Mouse (Mus musculus) forebrain, embryonic 10.5 days (tissue): Measurements from ENCODE around the gene Acod1. TPM values are rescaled to one million over a fixed set of nuclear protein-coding genes. Genes with fewer than 3 reads are reported as not detected.

Experiments
- DNase-seq: peaks from one replicate; pipeline ENCODE4 v3.0.0-alpha.2; 2017; ENCODE audit warnings: low spot score; ENCODE audit errors: extremely low spot score
- H3K27ac ChIP-seq: fragments of 300-500 bp; sonication (generic); 2 replicates; pipeline ENCODE4 v1.5.1; 2016; ENCODE audit warnings: mild to moderate bottlenecking
- H3K27me3 ChIP-seq: fragments of 300-500 bp; sonication (generic); 2 replicates; pipeline ENCODE4 v1.6.1; 2016; ENCODE audit warnings: mild to moderate bottlenecking; ENCODE audit not compliant: poor library complexity, severe bottlenecking
- H3K36me3 ChIP-seq: fragments of 300-500 bp; sonication (generic); replicated peaks from 2 replicates; pipeline ENCODE4 v1.6.1; 2016; ENCODE audit warnings: mild to moderate bottlenecking, moderate library complexity
- H3K4me1 ChIP-seq: fragments of 300-500 bp; sonication (generic); 2 replicates; pipeline ENCODE4 v1.6.1; 2016
- H3K4me3 ChIP-seq: fragments of 300-500 bp; sonication (generic); 2 replicates; pipeline ENCODE4 v1.5.1; 2016; ENCODE audit warnings: mild to moderate bottlenecking, moderate library complexity
- H3K9me3 ChIP-seq: fragments of 300-500 bp; sonication (generic); 2 replicates; pipeline ENCODE4 v1.6.1; 2016; ENCODE audit warnings: mild to moderate bottlenecking, moderate library complexity
- WGBS: fragments of 180-500 bp; shearing (Covaris S2); methylation state at CpG from one replicate; pipeline ENCODE4 v1.1.7; 2016; 5-methylcytosine and 5-hydroxymethylcytosine counted together
- polyA plus RNA-seq: library from polyadenylated mRNA; unstranded; fragments of >200 nt; fragmentation: Nextera tagmentation; extraction: Ambion mirVana; gene quantifications from 2 replicates; pipeline ENCODE4 v1.2.1, GENCODE M21; 2016

Acod1 gene
- not detected in 2 replicates for polyA plus RNA-seq

DNA sequence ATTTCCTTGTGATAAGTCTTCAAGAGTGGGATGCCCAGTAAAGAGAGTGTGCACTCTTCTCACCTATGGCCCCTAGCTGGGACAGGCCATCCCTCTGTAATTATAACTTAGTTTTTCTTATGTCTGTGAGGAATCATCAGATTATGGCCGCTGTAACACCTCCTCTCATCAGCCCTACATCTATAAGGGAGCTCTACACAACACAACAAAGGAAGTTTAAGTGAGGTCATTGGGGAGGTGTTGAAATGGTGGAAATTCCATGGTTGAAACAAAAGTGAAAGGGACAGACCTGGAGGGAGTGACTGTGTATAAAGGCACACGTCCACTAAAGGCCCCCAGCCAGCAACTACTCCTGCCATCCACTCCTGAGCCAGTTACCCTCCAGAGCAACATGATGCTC, at the start of gene Acod1:
Acod1 (plus strand) TSS at position 301 of the 400 bp plus-strand sequence.
- 83% methylated on average over 2 of the region's 2 CpGs for WGBS
- no peak for DNase-seq
- H3K27ac ChIP-seq = no peak within 1 kb of the TSS
- H3K4me3 ChIP-seq = no peak within 1 kb of the TSS
- no peaks in the 10 kb centered on the region for H3K36me3 ChIP-seq
- no peaks in the 10 kb centered on the region for H3K27me3 ChIP-seq
- no peaks in the 10 kb centered on the region for H3K9me3 ChIP-seq
- 0 out of 2 replicates have a peak, but pooled peaks cover 5% of the 10 kb centered on the region for H3K4me1 ChIP-seq

DNA sequence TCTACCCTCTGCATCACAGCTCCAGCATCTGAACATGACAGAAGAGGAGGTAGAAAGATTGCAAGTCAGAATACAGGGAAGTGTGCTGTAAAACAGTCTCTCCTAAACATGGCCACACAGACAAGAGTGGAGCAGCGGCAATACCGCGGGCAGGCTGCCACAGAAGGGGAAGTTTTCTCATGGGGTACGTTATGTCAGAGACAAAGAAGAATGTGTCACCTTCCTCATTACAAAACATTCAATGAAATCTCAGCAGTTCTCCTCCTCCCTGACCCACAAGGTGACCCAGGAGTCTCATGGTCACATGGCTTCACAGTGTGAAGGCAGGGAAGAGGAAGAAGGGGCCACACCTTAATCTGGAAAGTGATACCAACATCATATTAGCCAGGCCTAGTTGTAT, 39.0 kb upstream of the Acod1 start:
- DNase-seq = no peak
- H3K27ac ChIP-seq = no peak overlapping the region
- 0 out of 2 replicates have a peak, but pooled peaks cover 2% of the 10 kb centered on the region for H3K4me1 ChIP-seq
- H3K4me3 ChIP-seq = no peak overlapping the region
- H3K9me3 ChIP-seq = no peaks in the 10 kb centered on the region
- H3K36me3 ChIP-seq = no peaks in the 10 kb centered on the region
- no peaks in the 10 kb centered on the region for H3K27me3 ChIP-seq
- WGBS = 96% methylated on average over 4 of the region's 4 CpGs

DNA sequence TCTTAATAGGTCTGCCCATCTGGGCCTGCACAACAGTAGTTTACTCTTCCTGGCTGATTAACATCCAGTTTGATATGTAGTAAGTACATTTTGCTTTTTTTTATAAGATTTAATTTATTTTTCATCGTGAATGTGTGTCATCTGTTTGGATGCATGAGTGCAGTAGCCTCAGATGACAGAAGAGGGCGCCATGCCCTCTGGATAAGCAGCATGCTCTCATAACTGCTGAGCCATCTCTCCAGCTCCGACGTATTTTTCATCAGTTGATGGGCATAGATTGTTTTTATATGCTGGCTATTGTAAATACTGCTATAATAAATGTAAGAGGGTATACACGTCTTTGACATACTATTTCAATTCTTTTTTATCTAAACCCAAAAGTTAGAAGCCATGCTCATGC, 35.0 kb upstream of the Acod1 start:
- H3K27ac ChIP-seq = no peak overlapping the region
- H3K36me3 ChIP-seq = no peaks in the 10 kb centered on the region
- H3K27me3 ChIP-seq = no peaks in the 10 kb centered on the region
- 44% methylated on average over 5 of the region's 5 CpGs for WGBS
- DNase-seq = peak; percentile 21
- H3K4me1 ChIP-seq = 0 out of 2 replicates have a peak, but pooled peaks cover 3% of the 10 kb centered on the region
- no peak overlapping the region for H3K4me3 ChIP-seq
- no peaks in the 10 kb centered on the region for H3K9me3 ChIP-seq

DNA sequence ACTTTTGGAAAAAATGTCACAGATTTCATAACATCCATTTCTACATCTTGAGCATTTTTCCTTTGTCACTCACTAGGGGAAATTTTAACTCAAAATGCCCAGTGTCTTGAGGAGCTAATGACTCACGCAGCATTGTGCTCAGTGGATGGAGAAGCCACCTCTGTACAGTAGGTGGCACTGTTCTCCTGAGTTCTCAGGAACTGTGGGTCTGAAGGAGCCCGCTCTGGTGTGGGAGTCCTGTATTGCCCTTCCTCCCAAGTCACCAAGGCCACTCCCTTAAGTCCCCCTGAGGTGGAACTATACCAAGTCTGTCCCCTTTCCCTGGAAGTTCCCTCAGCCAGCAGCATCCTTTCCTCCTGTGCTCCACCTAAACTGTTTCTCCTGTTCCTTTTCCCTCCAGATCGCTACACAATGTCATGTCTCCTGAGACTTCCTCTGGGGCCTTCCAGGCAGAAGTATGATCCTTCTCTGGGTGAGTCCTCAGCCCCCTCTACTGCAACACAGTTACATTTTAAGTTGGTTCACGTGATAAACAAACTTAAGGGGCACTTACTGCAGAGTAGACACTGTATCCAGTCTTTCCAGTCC, 34.1 kb upstream of the Acod1 start:
- no peak overlapping the region for H3K27ac ChIP-seq
- no peaks in the 10 kb centered on the region for H3K27me3 ChIP-seq
- H3K36me3 ChIP-seq = no peaks in the 10 kb centered on the region
- no peak overlapping the region for H3K4me3 ChIP-seq
- 0 out of 2 replicates have a peak, but pooled peaks cover 3% of the 10 kb centered on the region for H3K4me1 ChIP-seq
- 27% methylated on average over 4 of the region's 4 CpGs for WGBS
- H3K9me3 ChIP-seq = no peaks in the 10 kb centered on the region
- DNase-seq = peak; percentile 50

DNA sequence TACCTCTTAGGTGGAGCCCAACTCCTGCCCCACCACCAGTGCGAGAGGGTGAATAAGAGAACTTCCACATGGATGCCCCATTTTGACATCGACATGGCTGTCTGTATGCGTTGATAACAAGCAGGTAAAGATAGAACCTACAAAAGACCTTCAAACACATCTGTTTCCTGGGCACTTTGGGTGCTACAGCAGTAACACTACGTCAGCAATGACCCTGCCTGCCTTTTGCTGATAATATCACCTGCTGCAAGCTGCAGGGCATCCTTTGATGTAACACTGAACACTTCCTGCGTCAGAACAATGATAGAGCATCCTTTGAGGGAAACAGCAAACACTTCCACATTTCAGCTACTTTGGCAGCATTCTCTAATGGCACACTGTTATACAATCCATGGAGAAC, 29.8 kb upstream of the Acod1 start:
- no peak for DNase-seq
- WGBS = 77% methylated on average over 5 of the region's 5 CpGs
- no peaks in the 10 kb centered on the region for H3K36me3 ChIP-seq
- H3K4me3 ChIP-seq = no peak overlapping the region
- H3K9me3 ChIP-seq = no peaks in the 10 kb centered on the region
- 0 out of 2 replicates have a peak, but pooled peaks cover 3% of the 10 kb centered on the region for H3K4me1 ChIP-seq
- no peaks in the 10 kb centered on the region for H3K27me3 ChIP-seq
- no peak overlapping the region for H3K27ac ChIP-seq

DNA sequence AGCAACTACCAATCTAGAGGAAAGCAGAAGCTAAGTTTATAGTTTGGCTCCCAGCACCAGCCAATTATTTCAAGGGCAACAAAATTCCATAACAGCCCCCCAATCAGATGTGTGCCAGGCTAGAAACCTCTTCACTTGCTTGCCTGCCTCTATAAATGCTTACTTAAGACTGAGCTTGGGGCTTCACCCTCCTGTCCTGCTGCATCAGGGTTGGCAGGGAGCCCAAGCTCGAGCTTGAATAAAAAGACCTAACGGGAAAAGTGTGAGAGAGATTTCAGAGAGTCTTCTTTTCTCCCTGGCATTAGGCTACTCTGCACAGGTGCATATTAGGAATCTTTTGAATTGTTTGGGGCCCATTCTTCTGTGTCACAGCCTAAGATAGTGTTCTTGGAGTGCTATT, 26.7 kb upstream of the Acod1 start:
- Histone ChIP-seq H3K27me3 (no peaks in the 10 kb centered on the region), H3K36me3 (no peaks in the 10 kb centered on the region), H3K9me3 (no peaks in the 10 kb centered on the region), H3K27ac (no peak overlapping the region), H3K4me1 (no peaks in the 10 kb centered on the region), H3K4me3 (no peak overlapping the region)
- WGBS = 79% methylated on average over 2 of the region's 2 CpGs
- DNase-seq = no peak

DNA sequence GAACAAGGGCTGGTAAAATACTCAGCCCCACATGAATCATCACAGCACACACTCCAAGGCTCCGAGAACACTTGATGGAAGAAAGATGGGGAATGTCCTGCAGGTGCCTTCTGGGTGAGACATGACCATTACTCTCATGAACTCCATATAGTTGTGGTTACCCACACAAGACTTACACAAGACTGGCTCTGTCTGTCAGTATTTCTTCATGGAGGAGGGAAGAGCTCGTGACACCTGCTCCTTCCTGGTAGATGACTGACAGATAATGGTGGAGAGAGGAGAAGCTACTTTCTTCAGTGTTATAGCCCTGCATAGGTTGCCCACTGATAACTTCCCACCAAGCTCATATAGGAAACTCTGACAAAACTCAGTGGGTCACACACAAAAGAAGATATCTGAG, 17.6 kb upstream of the Acod1 start:
- H3K9me3 ChIP-seq = no peaks in the 10 kb centered on the region
- no peaks in the 10 kb centered on the region for H3K27me3 ChIP-seq
- no peak for DNase-seq
- no peak overlapping the region for H3K27ac ChIP-seq
- no peaks in the 10 kb centered on the region for H3K4me1 ChIP-seq
- H3K4me3 ChIP-seq = no peak overlapping the region
- H3K36me3 ChIP-seq = no peaks in the 10 kb centered on the region
- 86% methylated on average over 2 of the region's 2 CpGs for WGBS

DNA sequence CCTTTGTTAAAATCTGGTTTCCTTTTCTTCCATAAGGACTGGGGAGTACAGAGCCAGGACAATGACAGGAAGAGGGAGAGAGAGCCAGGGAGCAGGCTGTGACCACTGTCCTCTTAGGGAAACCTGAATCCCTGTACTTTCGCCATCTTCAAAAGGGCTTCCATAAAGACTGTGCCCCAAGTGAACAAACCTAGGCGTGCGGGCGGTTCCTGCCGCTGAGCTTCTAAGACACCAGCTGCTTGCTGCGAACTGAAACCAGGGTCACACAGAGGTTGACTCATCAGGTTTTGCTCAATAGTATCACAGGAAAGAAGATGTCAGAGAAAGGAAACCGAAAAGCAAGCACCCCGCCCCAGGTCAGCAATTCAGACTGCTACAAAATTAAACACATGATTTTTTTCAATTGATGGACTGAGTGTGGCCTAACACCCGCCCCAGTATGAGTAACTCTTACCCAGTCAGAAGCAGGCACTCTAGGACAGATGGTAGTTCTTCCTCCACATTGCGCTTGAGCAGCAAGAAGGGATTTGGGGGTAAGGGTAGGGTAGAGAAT, 13.4 kb upstream of the Acod1 start:
- no peaks in the 10 kb centered on the region for H3K9me3 ChIP-seq
- H3K27me3 ChIP-seq = no peaks in the 10 kb centered on the region
- no peaks in the 10 kb centered on the region for H3K36me3 ChIP-seq
- no peak overlapping the region for H3K4me3 ChIP-seq
- no peak overlapping the region for H3K27ac ChIP-seq
- WGBS = 88% methylated on average over 10 of the region's 10 CpGs
- no peak for DNase-seq
- no peaks in the 10 kb centered on the region for H3K4me1 ChIP-seq

DNA sequence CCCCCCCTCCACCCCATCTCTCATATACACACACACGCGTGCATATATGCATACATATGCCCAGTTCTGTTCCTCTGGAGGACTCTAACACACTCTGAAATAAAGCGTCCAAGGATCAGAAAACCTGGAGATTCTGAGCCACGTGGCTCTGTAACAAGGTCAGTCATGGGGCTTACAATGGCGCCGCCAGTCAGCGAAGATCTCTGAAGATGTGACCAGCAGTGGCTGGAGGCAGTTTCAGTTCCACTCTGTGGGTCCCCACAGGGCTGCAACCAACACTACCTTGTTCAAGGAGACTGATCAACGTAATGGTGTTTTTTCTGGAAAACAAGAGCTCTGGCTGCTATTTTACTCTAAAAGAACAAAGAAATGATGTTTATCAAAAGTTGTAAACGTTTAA, 12.7 kb upstream of the Acod1 start:
- Histone ChIP-seq H3K4me1 (no peaks in the 10 kb centered on the region), H3K4me3 (no peak overlapping the region), H3K36me3 (no peaks in the 10 kb centered on the region), H3K27ac (no peak overlapping the region), H3K27me3 (no peaks in the 10 kb centered on the region), H3K9me3 (no peaks in the 10 kb centered on the region)
- DNase-seq = no peak
- WGBS = 88% methylated on average over 9 of the region's 9 CpGs

DNA sequence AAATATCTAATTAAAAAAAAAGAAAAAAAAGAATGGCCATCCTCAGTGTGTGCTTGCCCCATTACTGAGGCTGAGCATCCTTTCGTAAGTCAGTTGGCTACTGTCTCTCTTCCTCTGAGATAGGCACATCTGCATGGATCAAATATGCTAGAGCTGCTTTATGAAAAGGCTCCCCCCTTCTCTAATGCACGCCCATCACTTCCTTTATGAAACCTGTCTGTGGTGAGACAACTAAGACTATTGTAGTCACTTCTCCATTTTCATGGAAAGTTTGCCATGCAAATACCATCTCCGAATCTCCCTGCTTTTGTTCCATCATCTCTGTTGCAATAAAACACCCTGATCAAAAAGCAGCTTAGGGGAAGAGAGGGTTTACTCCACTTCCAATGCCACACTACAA, 9.8 kb upstream of the Acod1 start:
- Histone ChIP-seq H3K9me3 (no peaks in the 10 kb centered on the region), H3K36me3 (no peaks in the 10 kb centered on the region), H3K4me1 (no peaks in the 10 kb centered on the region), H3K27me3 (no peaks in the 10 kb centered on the region), H3K27ac (no peak overlapping the region), H3K4me3 (no peak overlapping the region)
- 93% methylated on average over 3 of the region's 3 CpGs for WGBS
- no peak for DNase-seq

DNA sequence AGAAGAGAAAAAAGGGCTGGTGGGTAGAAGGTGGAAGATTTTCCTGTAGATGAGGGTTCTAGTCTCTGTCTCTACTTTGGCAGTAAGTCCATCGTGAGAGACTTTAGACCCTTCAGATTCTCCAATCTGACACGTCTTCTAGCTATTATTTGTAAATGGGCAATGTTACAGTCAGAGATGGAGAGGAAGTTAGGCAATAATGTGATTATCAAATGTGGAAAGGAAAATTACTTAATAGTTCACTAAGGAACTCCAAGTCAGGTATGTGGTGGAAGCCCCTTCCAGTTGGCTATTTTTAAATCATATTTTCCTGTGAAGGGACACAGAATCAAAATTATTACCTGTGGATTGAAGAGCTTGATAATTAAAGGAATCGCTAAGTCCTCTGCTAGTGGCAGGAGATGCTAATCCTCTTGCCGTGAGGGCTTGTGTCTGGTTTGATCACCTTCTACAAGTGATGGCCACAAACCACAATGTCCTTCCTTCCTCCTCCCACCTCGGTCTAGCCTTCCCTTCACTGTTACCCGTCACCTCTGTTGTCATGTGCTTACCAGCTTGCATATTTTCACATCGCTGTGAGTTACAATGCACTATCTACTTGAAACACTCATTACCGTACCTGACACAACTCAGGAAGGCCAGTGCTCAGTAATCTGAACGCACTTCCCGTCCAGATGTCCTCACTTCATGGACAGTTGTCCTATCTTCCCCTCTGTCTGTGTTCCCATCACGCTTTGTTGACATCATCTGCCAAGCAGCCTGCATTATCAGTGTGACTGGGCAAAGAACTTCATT, 1.7 kb downstream of the Acod1 start:
- H3K4me1 ChIP-seq = 0 out of 2 replicates have a peak, but pooled peaks cover 5% of the 10 kb centered on the region
- 88% methylated on average over 11 of the region's 11 CpGs for WGBS
- H3K27ac ChIP-seq = no peak overlapping the region
- no peaks in the 10 kb centered on the region for H3K27me3 ChIP-seq
- no peak overlapping the region for H3K4me3 ChIP-seq
- H3K9me3 ChIP-seq = no peaks in the 10 kb centered on the region
- no peak for DNase-seq
- no peaks in the 10 kb centered on the region for H3K36me3 ChIP-seq

DNA sequence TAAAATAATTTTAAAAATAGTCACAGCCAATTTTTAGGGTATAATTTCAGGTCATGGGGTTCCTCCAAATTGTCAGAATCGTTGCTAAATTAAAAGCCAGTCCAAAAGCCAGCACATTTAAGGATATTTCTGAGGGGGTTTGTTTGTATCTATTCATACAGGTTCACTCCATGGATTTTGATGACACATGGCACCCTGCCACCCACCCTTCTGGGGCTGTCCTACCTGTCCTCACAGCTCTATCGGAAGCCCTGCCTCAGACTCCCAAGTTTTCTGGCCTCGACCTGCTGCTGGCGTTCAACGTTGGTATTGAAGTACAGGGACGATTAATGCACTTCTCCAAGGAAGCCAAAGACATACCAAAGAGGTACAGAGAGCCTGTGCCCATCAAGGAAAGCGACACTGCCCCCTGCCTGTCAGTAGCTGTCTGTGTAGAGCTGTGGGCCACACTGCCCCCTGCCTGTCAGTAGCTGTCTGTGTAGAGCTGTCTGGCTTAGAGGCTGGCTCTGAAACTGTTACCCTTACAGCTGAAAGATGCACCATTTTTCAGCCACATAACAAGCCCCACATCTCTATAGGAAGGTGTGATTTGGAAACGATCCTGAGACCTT, 4.5 kb downstream of the Acod1 start:
- Histone ChIP-seq H3K4me3 (no peak overlapping the region), H3K4me1 (0 out of 2 replicates have a peak, but pooled peaks cover 5% of the 10 kb centered on the region), H3K9me3 (no peaks in the 10 kb centered on the region), H3K36me3 (no peaks in the 10 kb centered on the region), H3K27me3 (no peaks in the 10 kb centered on the region), H3K27ac (no peak overlapping the region)
- 37% methylated on average over 8 of the region's 8 CpGs for WGBS
- DNase-seq = peak; percentile 64

DNA sequence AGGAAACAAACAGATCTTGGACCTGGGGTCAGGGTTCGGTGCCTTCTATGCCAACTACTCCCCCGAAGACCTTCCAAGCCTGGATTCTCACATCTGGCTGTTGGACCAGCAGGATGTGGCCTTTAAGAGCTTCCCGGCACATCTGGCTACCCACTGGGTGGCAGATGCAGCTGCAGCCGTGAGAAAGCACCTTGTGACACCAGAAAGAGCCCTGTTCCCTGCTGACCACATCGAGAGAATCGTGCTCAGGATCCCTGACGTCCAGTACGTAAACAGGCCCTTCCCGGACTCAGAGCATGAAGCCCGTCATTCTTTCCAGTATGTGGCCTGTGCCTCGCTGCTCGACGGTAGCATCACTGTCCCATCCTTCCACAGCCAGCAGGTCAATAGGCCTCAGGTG, 8.0 kb downstream of the Acod1 start:
- WGBS = 89% methylated on average over 13 of the region's 13 CpGs
- DNase-seq = no peak
- Histone ChIP-seq H3K36me3 (no peaks in the 10 kb centered on the region), H3K27ac (no peak overlapping the region), H3K4me1 (no peaks in the 10 kb centered on the region), H3K27me3 (no peaks in the 10 kb centered on the region), H3K4me3 (no peak overlapping the region), H3K9me3 (no peaks in the 10 kb centered on the region)
